Mouse (Mus musculus) CH12.LX (cell line): ENCODE measurements around the gene Nynrin. TPM values are rescaled to one million over a fixed set of nuclear protein-coding genes. Genes with fewer than 3 reads are reported as not detected.

Source experiments
- DNase-seq: peaks from one replicate; pipeline ENCODE4 v3.0.0-alpha.2; 2013; ENCODE audit errors: extremely low read depth
- H3K27ac ChIP-seq: 2 replicates; pipeline ENCODE4 v1.5.1; 2012; ENCODE audit warnings: low read depth, mild to moderate bottlenecking, control low read depth, moderate library complexity; ENCODE audit not compliant: insufficient read depth
- H3K27me3 ChIP-seq: replicated peaks from 2 replicates; pipeline ENCODE3; 2012; ENCODE audit warnings: inconsistent platforms
- H3K36me3 ChIP-seq, 2 experiments: replicated peaks in 1 of 2; 2 replicates each; pipeline versions ENCODE3 to v1.6.1; 2012; ENCODE audit warnings: inconsistent platforms in 1 of 2, low read length in 1 of 2, mild to moderate bottlenecking in 1 of 2, mixed read lengths in 1 of 2, moderate library complexity in 1 of 2; ENCODE audit not compliant: control insufficient read depth in 1 of 2, insufficient read depth in 1 of 2
- H3K4me1 ChIP-seq, 2 experiments: 2 replicates each; pipeline ENCODE4 v1.6.1; 2012; ENCODE audit warnings: inconsistent platforms in 1 of 2, moderate library complexity in 1 of 2; ENCODE audit not compliant: insufficient read depth in 2 of 2, control insufficient read depth in 1 of 2
- H3K4me2 ChIP-seq: 2 replicates; pipeline ENCODE4 v1.6.1; 2012; ENCODE audit warnings: low read depth, mild to moderate bottlenecking, control low read depth; ENCODE audit not compliant: poor library complexity, insufficient read depth, severe bottlenecking
- H3K4me3 ChIP-seq, 3 experiments: fragments of 150-350 bp in 1 of 3; sonication (generic) in 1 of 3; replicated peaks in 1 of 3; 2 replicates each; pipeline versions ENCODE3 to v1.5.1; 2011 to 2012; ENCODE audit warnings: low read depth in 2 of 3, low read length in 2 of 3, mild to moderate bottlenecking in 2 of 3, moderate library complexity in 2 of 3, control low read depth in 1 of 3, improper control_type of control experiment in 1 of 3, inconsistent platforms in 1 of 3, mixed read lengths in 1 of 3; ENCODE audit not compliant: poor library complexity in 1 of 3
- H3K79me2 ChIP-seq: replicated peaks from 2 replicates; pipeline ENCODE4 v1.6.1; 2012; ENCODE audit warnings: mild to moderate bottlenecking, moderate library complexity; ENCODE audit not compliant: control insufficient read depth, poor library complexity, insufficient read depth, severe bottlenecking; ENCODE audit errors: extremely low read depth
- H3K9ac ChIP-seq: 2 replicates; pipeline ENCODE4 v1.6.1; 2012; ENCODE audit warnings: low read depth, mild to moderate bottlenecking, control low read depth, moderate library complexity; ENCODE audit not compliant: insufficient read depth
- H3K9me3 ChIP-seq: replicated peaks from 2 replicates; pipeline ENCODE3; 2012; ENCODE audit warnings: low read length, inconsistent platforms, mixed read lengths
- CTCF ChIP-seq, 2 experiments: IDR thresholded peaks in 1 of 2; conservative IDR thresholded peaks in 1 of 2; 2 replicates each; pipeline ENCODE4 v1.5.1; 2011 to 2012; ENCODE audit warnings: low read depth in 2 of 2, low read length in 2 of 2, improper control_type of control experiment in 1 of 2, inconsistent platforms in 1 of 2, mild to moderate bottlenecking in 1 of 2, moderate library complexity in 1 of 2
- E2F4 ChIP-seq: IDR thresholded peaks from 2 replicates; pipeline ENCODE4 v1.6.1; 2011; ENCODE audit warnings: low read depth, low read length, improper control_type of control experiment; ENCODE audit not compliant: insufficient replicate concordance
- ELF1 ChIP-seq: IDR thresholded peaks from 2 replicates; pipeline ENCODE4 v1.6.1; 2014; ENCODE audit warnings: low read depth, mild to moderate bottlenecking, inconsistent platforms, low read length, improper control_type of control experiment
- IRF4 ChIP-seq: IDR thresholded peaks from 2 replicates; pipeline ENCODE4 v1.6.1; 2014; ENCODE audit warnings: low read depth, mild to moderate bottlenecking, inconsistent platforms, low read length, improper control_type of control experiment
- MAFK ChIP-seq: IDR thresholded peaks from 2 replicates; pipeline ENCODE4 v1.6.1; 2011; ENCODE audit warnings: low read length, improper control_type of control experiment; ENCODE audit not compliant: insufficient replicate concordance
- MAX ChIP-seq: IDR thresholded peaks from 2 replicates; pipeline ENCODE4 v1.6.1; 2011; ENCODE audit warnings: low read length, improper control_type of control experiment
- MEF2A ChIP-seq: IDR thresholded peaks from 2 replicates; pipeline ENCODE4 v1.6.1; 2014; ENCODE audit warnings: low read depth, mild to moderate bottlenecking, inconsistent platforms, low read length, improper control_type of control experiment, borderline replicate concordance
- MYC ChIP-seq: IDR thresholded peaks from 2 replicates; pipeline ENCODE4 v1.6.1; 2011; ENCODE audit warnings: low read depth, mild to moderate bottlenecking, improper control_type of control experiment, low read length
- NELFE ChIP-seq: IDR thresholded peaks from 2 replicates; pipeline ENCODE4 v1.6.1; 2011; ENCODE audit warnings: low read depth, low read length, improper control_type of control experiment
- RAD21 ChIP-seq: IDR thresholded peaks from 2 replicates; pipeline ENCODE4 v1.6.1; 2011; ENCODE audit warnings: low read depth, mild to moderate bottlenecking, low read length, improper control_type of control experiment, moderate library complexity
- dilution Hi-C: fragments of 300-500 bp; cut with MboI; formaldehyde crosslinking; loops from 2 replicates; pipeline ENCODE4 v1.14.3; 2020; ENCODE audit warnings: low sequenced_read_pairs; ENCODE audit not compliant: extremely low pct_unique_long_range_greater_than_20kb, extremely low pct_ligation_motif_present
- in situ Hi-C: fragments of 300-500 bp; cut with MboI; formaldehyde crosslinking; loops from 3 replicates; pipeline ENCODE4 v1.14.3; 2019; ENCODE audit warnings: low sequenced_read_pairs, low pct_ligation_motif_present, low pct_unique_long_range_greater_than_20kb, mixed read lengths
- polyA plus RNA-seq: library from polyadenylated mRNA; unstranded; fragments of >175 nt; gene quantifications from 2 replicates; pipeline ENCODE4 v1.2.1, GENCODE M21; 2012; ENCODE audit warnings: low read depth; ENCODE audit not compliant: insufficient read length
- total RNA-seq, 2 experiments: library from RNA; depleted of rRNA; stranded (reverse); fragments of 300-350 nt in 1 of 2; fragments of >200 nt in 1 of 2; gene quantifications; 2 replicates each; pipeline ENCODE4 v1.2.3; 2012 to 2014

Gene Nynrin
- total and polyA plus RNA-seq, 3 experiments, result under 0.01 to 0.10 TPM; not detected in 1

DNA sequence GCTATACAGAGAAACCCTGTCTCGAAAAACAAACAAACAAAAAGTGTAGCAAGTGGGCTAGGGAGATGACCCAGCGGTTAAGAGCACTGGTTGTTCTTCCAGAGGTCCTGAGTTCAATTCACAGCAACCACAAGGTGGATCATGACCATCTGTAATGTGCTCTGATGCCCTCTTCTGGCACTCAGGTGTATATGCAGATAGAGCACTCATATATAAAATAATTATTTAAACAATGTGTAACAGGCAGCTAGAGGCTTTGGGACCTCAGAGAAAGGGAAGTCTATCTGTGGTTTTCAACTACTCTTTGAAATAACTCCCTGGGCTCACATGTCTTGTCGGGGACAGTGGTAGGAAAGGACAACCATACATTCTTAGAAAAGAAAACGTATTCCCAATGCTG lies 15.1 kb upstream of the Nynrin start:
- in situ Hi-C loops (no loop called here), dilution Hi-C loops (no loop called here)
- TF ChIP-seq NELFE (no peak), CTCF (conservative IDR thresholded peaks at IDR 0.05 in 1 of 2, IDR thresholded peaks at IDR 0.05 in 1 of 2; ENCODE audit: low read depth in 2 of 2, low read length in 2 of 2) (peak; percentile 27 to 54; a peak in 3 of 4 replicates), RAD21 (peak; percentile 1), MAX (no peak)
- DNase-seq, result no peak
- no peak overlapping the region for H3K4me2 ChIP-seq
- peaks cover 0 to 7% of the 10 kb centered on the region in 2 experiments; a peak in 2 of 4 replicates for H3K4me1 ChIP-seq
- no peak overlapping the region for H3K27ac ChIP-seq
- H3K36me3 ChIP-seq, result no peaks in the 10 kb centered on the region
- no peaks in the 10 kb centered on the region for H3K9me3 ChIP-seq
- H3K9ac ChIP-seq, result no peak overlapping the region
- no peak overlapping the region for H3K4me3 ChIP-seq
- no peaks in the 10 kb centered on the region for H3K79me2 ChIP-seq
- no peaks in the 10 kb centered on the region for H3K27me3 ChIP-seq

DNA sequence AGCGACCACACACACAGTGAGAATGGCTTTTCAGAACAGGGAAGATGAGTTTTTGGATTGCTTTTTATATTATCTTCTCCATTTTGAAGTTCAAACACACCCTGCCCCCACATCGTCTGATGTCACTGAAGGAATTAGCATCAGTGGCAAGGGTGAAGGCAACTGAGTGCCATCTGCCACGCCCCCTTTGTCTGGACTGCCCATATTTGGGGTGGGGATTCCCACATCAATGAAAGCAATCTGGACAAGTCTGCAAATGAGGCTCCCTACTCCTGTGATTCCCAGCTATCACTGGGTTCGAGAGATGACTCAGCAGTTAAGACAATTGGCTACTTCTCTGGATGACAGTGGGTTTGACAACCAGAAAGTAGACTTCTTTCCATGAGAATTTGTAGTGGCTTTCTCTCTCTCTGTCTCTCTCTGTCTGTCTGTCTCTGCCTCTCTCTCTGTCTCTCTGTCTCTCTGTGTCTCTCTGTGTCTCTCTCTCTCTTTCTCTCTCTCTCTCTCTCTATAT lies 12.9 kb upstream of the Nynrin start:
- 0 out of 2 replicates have a peak, but pooled peaks have one; percentile 45 for TF ChIP-seq MAFK
- no peak for TF ChIP-seq IRF4
- dilution Hi-C loops, result no loop called here
- DNase-seq, result peak; percentile 27
- H3K9ac ChIP-seq, result no peak overlapping the region
- H3K4me2 ChIP-seq, result no peak overlapping the region
- no peaks in the 10 kb centered on the region for H3K9me3 ChIP-seq
- H3K27me3 ChIP-seq, result no peaks in the 10 kb centered on the region
- no peak overlapping the region for H3K27ac ChIP-seq
- no peaks in the 10 kb centered on the region for H3K79me2 ChIP-seq
- H3K4me3 ChIP-seq, result no peak overlapping the region
- in situ Hi-C loops, result no loop called here
- peaks cover 0 to 7% of the 10 kb centered on the region in 2 experiments; a peak in 2 of 4 replicates for H3K4me1 ChIP-seq
- no peaks in the 10 kb centered on the region for H3K36me3 ChIP-seq

DNA sequence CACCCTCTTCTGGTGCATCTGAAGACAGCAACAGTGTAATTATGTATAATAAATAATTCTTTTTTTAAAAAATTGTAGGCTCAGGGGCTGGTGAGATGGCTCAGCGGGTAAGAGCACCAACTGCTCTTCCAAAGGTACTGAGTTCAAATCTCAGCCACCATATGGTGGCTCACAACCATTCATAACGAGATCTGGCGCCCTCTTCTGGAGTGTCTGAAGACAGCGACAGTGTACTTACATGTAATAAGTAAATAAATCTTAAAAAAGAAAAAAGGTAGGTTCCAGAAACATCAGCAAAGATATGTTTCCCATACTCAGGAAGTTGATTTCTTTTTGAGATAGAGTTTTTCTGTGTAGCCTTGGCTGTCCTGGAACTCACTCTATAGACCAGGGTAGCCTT lies 11.0 kb upstream of the Nynrin start:
- H3K79me2 ChIP-seq, result no peaks in the 10 kb centered on the region

More for the DNA sequence above, 11.0 kb upstream of the Nynrin start:
- no peaks in the 10 kb centered on the region for H3K9me3 ChIP-seq
- no peaks in the 10 kb centered on the region for H3K27me3 ChIP-seq
- DNase-seq, result no peak
- TF ChIP-seq CTCF (conservative IDR thresholded peaks at IDR 0.05 in 1 of 2, IDR thresholded peaks at IDR 0.05 in 1 of 2; ENCODE audit: low read depth in 2 of 2, low read length in 2 of 2), result peak in 1 of 2 experiments; percentile 22; a peak in 2 of 4 replicates
- no peak for TF ChIP-seq ELF1
- no peak for TF ChIP-seq E2F4
- no peak for TF ChIP-seq MYC
- TF ChIP-seq MAX, result no peak
- TF ChIP-seq MEF2A, result no peak
- TF ChIP-seq IRF4, result no peak
- H3K36me3 ChIP-seq, result no peaks in the 10 kb centered on the region
- in situ Hi-C loops (no loop called here), dilution Hi-C loops (no loop called here)
- H3K27ac ChIP-seq, result no peak overlapping the region
- H3K9ac ChIP-seq, result no peak overlapping the region
- no peak overlapping the region for H3K4me3 ChIP-seq
- H3K4me2 ChIP-seq, result no peak overlapping the region
- peaks cover 0 to 14% of the 10 kb centered on the region in 2 experiments; a peak in 2 of 4 replicates for H3K4me1 ChIP-seq
